Mouse (Mus musculus): Measurements from ENCODE around the gene Trex2.

Gene Trex2

GRCm38 (mm10) chrX:73435252-73435651 lies at the start of gene Trex2:
Gene Trex2, minus strand, starts transcription at chrX:73435344.
- no peak for DNase-seq (ENCODE audit: low spot score)

GRCm38 (mm10) chrX:73484870-73485269 lies 49.7 kb upstream of the Trex2 start:
- DNase-seq (ENCODE audit: low spot score) = no peak

DNA sequence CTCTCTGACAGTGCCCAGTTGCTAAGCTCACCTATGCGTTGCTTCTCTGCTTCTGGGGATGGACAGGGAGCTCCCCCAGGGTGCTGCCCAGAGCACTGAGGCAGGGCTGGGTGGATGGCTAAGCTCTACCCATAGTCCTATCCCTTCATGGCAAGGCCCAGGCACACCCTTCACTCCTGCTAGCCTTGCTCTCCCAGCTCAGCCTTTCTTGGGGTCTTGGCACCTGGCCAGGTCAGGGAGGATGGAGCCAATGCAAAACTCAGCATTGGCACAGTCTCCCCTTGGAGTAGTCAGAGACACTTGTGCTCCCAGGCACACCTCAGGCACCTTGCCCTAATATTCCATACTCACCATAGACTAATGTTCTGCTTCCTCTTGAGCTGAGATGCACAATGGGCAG lies 48.9 kb upstream of the Trex2 start:
- no peak for DNase-seq (ENCODE audit: low spot score)

DNA sequence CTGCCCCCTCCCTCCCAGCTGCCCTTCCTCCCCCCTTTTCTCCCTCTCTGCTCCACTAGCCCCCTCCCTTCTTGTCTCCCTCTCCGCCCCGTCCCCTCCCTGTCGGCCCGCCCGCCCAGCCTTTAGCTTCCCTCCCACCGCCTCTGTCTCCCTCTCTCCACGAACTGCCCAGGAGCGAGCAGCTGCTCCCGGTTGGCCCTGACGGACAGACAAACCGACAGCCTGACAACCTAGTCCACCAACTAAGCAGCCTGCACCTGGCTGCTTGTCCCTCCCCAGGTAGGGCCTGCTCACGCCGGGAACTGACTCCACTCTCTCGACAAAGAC lies 48.3 kb upstream of the Trex2 start, which contains the start of gene Bgn:
Bgn (plus strand) TSS at position 119 of the 327 bp plus-strand sequence.
- DNase-seq (ENCODE audit: low spot score) = no peak

GRCm38 (mm10) chrX:73482643-73483483 lies 47.7 kb upstream of the Trex2 start:
- no peak for DNase-seq (ENCODE audit: low spot score)

GRCm38 (mm10) chrX:73480334-73480733 lies 45.2 kb upstream of the Trex2 start:
- no peak for DNase-seq (ENCODE audit: low spot score)

- no peak for DNase-seq (ENCODE audit: low spot score)
These were observed 44.5 kb upstream of the Trex2 start for GRCm38 (mm10) chrX:73479656-73480055.

DNA sequence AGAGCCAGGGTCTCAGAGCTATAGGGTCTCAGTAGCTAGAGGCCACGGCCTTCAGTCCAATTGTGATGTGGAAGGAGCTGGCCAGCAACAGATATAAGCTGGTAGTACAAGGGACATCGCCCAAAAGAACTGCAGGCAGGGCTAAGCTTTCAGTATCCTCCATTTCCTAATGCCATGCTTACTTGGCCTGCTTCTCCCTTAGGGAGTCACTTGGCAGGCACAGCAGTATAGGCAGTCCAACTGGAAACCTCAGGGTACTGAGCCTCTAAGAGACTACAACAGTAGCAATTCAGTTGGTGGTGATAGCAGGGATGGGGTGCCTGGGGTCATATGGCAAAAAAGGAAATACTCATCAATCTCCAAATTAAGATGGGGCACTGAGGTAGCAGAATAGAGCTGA lies 42.4 kb upstream of the Trex2 start:
- DNase-seq (ENCODE audit: low spot score) = no peak

DNA sequence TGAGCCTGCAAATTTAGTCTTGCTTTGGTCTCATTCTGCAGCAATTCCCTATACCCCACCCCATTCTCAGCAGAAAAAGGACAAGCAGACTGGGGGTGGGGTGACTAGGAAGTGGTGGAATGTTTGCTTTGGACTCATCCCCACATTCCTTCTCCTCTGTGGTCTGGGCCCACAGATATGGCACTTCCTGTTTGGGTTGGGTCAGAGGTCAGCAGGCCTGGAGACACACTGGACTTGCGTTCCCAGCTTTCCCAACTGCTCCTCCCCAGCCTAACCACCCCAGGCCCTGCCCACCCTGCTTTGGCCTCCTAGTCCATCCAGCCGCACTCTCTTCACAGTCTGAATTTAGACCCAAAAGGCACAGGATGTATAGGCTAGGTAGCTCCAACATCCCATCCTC lies 41.5 kb upstream of the Trex2 start:
- DNase-seq (ENCODE audit: low spot score) = no peak

DNA sequence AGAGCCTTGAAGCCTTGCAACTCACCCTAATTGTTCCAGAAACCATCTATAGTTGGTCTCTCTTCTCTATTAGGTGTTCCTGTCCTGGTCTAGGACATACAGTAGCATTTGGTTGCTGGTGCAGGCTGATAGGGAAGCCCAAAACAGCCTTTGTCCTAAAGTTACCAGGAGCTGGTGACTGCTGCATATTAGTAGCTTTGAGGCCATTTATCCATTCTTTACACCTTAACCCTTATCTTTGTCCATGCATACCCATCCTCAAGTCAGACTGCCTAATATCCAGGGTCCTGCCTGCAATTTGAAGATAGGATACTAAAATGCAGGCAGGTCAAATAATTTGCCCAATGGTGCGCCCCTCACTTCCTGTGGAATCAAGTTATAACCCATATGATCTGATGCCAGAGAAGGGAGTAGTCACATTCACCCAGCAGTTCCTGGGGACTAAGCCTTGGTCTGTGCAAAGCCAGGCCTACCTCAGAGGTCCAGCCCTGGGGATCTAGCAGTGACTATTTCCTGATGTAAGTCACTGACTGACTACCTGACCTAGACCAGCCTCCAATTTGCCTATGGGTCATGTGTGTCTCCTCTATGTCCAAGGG lies 40.6 kb upstream of the Trex2 start:
- no peak for DNase-seq (ENCODE audit: low spot score)

GRCm38 (mm10) chrX:73474340-73475165 lies 39.4 kb upstream of the Trex2 start:
- DNase-seq (ENCODE audit: low spot score) = no peak

DNA sequence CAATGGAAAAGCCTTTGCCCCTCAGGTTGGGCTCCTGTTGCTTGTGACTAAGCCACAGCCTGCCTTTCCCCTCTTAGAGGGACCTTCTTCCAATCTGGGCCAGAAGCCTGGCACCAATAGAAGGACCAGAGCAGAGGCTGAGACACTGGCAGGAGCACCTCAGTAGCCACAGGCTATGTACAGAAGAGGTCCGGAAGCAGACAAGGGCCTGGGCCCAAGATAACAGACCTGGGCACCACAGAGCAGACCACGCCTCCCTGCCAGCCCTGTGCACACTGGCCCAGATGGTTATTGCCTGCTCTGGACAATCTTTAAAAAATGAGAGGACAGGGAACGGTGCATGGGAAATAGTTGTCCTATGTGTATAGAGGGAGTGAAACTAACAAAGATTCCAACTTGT lies 36.6 kb upstream of the Trex2 start:
- DNase-seq (ENCODE audit: low spot score) = no peak

GRCm38 (mm10) chrX:73468752-73469151 lies 33.6 kb upstream of the Trex2 start:
- no peak for DNase-seq (ENCODE audit: low spot score)

- no peak for DNase-seq (ENCODE audit: low spot score)
These were observed 33.2 kb upstream of the Trex2 start for GRCm38 (mm10) chrX:73468330-73468729.

- no peak for DNase-seq (ENCODE audit: low spot score)
These were observed 32.5 kb upstream of the Trex2 start for GRCm38 (mm10) chrX:73467446-73468241.

- DNase-seq (ENCODE audit: low spot score) = peak; percentile 26
These were observed 30.5 kb upstream of the Trex2 start for GRCm38 (mm10) chrX:73465483-73466186.

- no peak for DNase-seq (ENCODE audit: low spot score)
These were observed 25.6 kb upstream of the Trex2 start for GRCm38 (mm10) chrX:73460792-73461191.

DNA sequence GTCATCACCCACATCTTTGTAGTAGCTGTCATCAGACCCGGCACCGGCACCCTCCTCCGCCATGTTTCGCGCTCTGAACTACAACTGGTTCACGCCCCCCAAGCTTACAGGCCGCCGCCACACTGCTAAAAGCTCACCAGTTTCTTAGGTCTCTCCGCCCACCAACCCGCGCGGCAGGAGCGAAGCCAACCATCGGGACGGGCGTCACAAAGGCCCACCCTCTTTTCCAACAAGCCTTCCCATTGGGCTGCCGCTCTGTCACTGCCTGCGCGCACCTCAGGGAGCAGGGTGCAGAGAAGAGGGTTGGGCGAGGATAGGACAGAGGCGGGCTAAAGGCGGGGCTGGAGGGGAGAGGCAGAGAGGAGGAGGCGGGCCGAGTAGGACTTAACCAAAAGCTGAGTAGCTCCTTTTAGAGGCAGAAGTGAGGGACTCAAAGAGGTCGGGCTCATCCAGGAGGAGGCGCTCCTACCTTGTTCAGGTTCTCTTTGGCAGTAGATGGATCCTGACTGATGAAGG lies 23.8 kb upstream of the Trex2 start, which contains the start of gene Haus7:
Haus7 (minus strand) TSS at position 168 of the 516 bp plus-strand sequence.
- peak; percentile 91 for DNase-seq (ENCODE audit: low spot score)

GRCm38 (mm10) chrX:73451949-73452348 lies 16.8 kb upstream of the Trex2 start:
- peak; percentile 28 for DNase-seq (ENCODE audit: low spot score)

GRCm38 (mm10) chrX:73441428-73441827 lies 6.3 kb upstream of the Trex2 start:
- no peak for DNase-seq (ENCODE audit: low spot score)

- no peak for DNase-seq (ENCODE audit: low spot score)
These were observed 2.3 kb downstream of the Trex2 start for GRCm38 (mm10) chrX:73432850-73433249.

Measured in MN1 (cell line).